Mouse (Mus musculus): ENCODE measurements around the gene Zc3hc1. TPM values are rescaled to one million over a fixed set of nuclear protein-coding genes. Genes with fewer than 3 reads are reported as not detected.

The Zc3hc1 gene
- polyA plus RNA-seq, 1 experiment from 2014 or later, result 14.4 TPM

DNA sequence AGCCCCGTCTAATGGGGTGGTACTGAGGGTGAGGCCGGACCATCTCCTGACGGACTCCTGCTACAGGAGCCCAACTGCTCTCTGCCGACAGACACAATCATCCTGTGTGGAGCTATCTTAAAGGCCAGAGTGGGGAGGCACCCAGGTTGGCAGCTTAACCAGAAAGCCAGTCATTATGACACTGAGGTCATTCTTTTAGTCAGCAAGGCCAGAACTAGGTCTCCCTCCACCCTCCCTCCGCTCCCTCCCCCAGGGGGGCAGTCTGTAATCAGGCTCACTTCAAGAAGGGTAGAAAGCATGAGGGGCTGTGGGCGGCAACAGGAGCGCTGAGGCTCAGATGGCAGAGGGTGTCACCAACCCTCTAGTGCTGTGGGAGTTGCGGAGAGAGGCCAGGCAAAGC lies 37.2 kb downstream of the Zc3hc1 start:
- Histone ChIP-seq H3K27ac (ENCODE audit: low read depth) (no peak overlapping the region), H3K9me3 (ENCODE audit: low read length) (no peaks in the 10 kb centered on the region), H3K4me1 (ENCODE audit: insufficient read depth) (peaks cover 8% of the 10 kb centered on the region; the same call in 1 of the 2 replicates), H3K4me3 (ENCODE audit: low read depth, low read length) (no peak overlapping the region), H3K36me3 (replicated peaks; ENCODE audit: insufficient read depth, low read length) (no peaks in the 10 kb centered on the region), H3K4me2 (ENCODE audit: low read depth, low read length) (no peak overlapping the region), H3K9ac (replicated peaks) (no peak overlapping the region), H3K27me3 (ENCODE audit: insufficient read depth, low read length) (no peaks in the 10 kb centered on the region)
- 73% methylated on average over 8 of the region's 8 CpGs for WGBS (ENCODE audit: insufficient replicate concordance)
- ATAC-seq (no peak), DNase-seq (no peak)
- no peak for TF ChIP-seq EP300 (IDR thresholded peaks at IDR 0.05; ENCODE audit: low read depth)
- no peak for TF ChIP-seq CTCF (IDR thresholded peaks at IDR 0.05; ENCODE audit: low read depth)

DNA sequence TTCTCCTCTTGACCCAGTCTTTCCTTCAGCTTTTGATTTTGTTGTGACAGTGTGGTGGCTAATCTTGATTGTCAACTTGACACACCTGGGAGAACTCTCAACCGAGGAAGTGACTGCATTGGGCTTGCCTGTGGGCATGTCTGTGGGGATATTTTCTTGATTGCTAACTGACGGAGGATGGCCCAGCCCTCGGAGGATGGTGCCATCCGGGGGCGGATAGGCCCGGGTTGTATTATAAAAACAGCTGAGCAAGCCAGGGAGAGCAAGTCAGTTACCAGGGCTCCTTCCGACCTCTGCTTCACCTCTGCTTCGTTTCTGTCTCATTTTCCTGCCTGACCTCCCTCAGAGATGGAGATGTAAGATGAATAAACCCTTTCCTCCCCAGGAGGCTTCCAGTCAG lies 38.1 kb downstream of the Zc3hc1 start:
- H3K27ac ChIP-seq (ENCODE audit: low read depth), result no peak overlapping the region
- DNase-seq, result no peak
- no peak overlapping the region for H3K4me2 ChIP-seq (ENCODE audit: low read depth, low read length)
- peaks cover 8% of the 10 kb centered on the region; the same call in 1 of the 2 replicates for H3K4me1 ChIP-seq (ENCODE audit: insufficient read depth)
- no peak for ATAC-seq
- no peaks in the 10 kb centered on the region for H3K36me3 ChIP-seq (replicated peaks; ENCODE audit: insufficient read depth, low read length)
- no peak overlapping the region for H3K4me3 ChIP-seq (ENCODE audit: low read depth, low read length)
- no peaks in the 10 kb centered on the region for H3K9me3 ChIP-seq (ENCODE audit: low read length)
- WGBS (ENCODE audit: insufficient replicate concordance), result 57% methylated on average over 8 of the region's 8 CpGs
- no peaks in the 10 kb centered on the region for H3K27me3 ChIP-seq (ENCODE audit: insufficient read depth, low read length)
- H3K9ac ChIP-seq (replicated peaks), result no peak overlapping the region
- TF ChIP-seq CTCF (IDR thresholded peaks at IDR 0.05; ENCODE audit: low read depth), result no peak
- TF ChIP-seq EP300 (IDR thresholded peaks at IDR 0.05; ENCODE audit: low read depth), result no peak

- WGBS (ENCODE audit: insufficient replicate concordance), result 73% methylated on average over 9 of the region's 9 CpGs
- TF ChIP-seq EP300 (IDR thresholded peaks at IDR 0.05; ENCODE audit: low read depth), result no peak
- no peak for TF ChIP-seq CTCF (IDR thresholded peaks at IDR 0.05; ENCODE audit: low read depth)
- Histone ChIP-seq H3K27ac (ENCODE audit: low read depth) (no peak overlapping the region), H3K4me3 (ENCODE audit: low read depth, low read length) (no peak overlapping the region), H3K9ac (replicated peaks) (no peak overlapping the region), H3K9me3 (ENCODE audit: low read length) (no peaks in the 10 kb centered on the region), H3K4me1 (ENCODE audit: insufficient read depth) (peaks cover 8% of the 10 kb centered on the region; the same call in 1 of the 2 replicates), H3K36me3 (replicated peaks; ENCODE audit: insufficient read depth, low read length) (no peaks in the 10 kb centered on the region), H3K27me3 (ENCODE audit: insufficient read depth, low read length) (no peaks in the 10 kb centered on the region), H3K4me2 (ENCODE audit: low read depth, low read length) (no peak overlapping the region)
- ATAC-seq (no peak), DNase-seq (no peak)
Measured at GRCm38 (mm10) chr6:30351290-30351689, 39.5 kb downstream of the Zc3hc1 start.

GRCm38 (mm10) chr6:30347288-30347801 lies 43.5 kb downstream of the Zc3hc1 start:
- Histone ChIP-seq H3K9me3 (ENCODE audit: low read length) (no peaks in the 10 kb centered on the region), H3K4me1 (ENCODE audit: insufficient read depth) (no peaks in the 10 kb centered on the region), H3K4me2 (ENCODE audit: low read depth, low read length) (no peak overlapping the region), H3K36me3 (replicated peaks; ENCODE audit: insufficient read depth, low read length) (no peaks in the 10 kb centered on the region), H3K9ac (replicated peaks) (no peak overlapping the region), H3K4me3 (ENCODE audit: low read depth, low read length) (no peak overlapping the region), H3K27me3 (ENCODE audit: insufficient read depth, low read length) (no peaks in the 10 kb centered on the region), H3K27ac (ENCODE audit: low read depth) (no peak overlapping the region)
- WGBS (ENCODE audit: insufficient replicate concordance), result 74% methylated on average over 4 of the region's 4 CpGs
- DNase-seq (no peak), ATAC-seq (no peak)
- TF ChIP-seq CTCF (IDR thresholded peaks at IDR 0.05; ENCODE audit: low read depth), result no peak
- TF ChIP-seq EP300 (IDR thresholded peaks at IDR 0.05; ENCODE audit: low read depth), result no peak

DNA sequence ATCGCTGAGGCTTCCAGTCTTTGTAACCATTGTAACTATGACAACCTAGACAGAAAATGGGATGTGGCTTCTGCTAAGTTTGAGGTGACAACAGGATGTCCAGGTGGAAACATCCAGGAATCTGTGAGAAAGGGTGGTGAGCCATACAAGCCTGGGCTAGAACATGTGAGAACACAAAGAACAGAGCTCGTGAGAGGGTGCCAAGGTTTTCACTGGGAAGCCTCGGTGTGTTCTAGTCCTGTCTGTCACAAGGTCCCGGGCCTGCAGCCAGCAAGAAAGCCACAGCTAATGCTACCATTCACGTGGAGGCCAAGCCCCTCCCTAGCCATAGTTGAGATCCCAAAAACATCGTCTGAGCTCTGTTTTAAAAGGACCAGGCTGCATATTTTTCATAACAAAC lies 44.1 kb downstream of the Zc3hc1 start:
- H3K4me3 ChIP-seq (ENCODE audit: low read depth, low read length), result no peak overlapping the region
- H3K27me3 ChIP-seq (ENCODE audit: insufficient read depth, low read length), result no peaks in the 10 kb centered on the region
- DNase-seq, result no peak
- ATAC-seq, result no peak
- no peak overlapping the region for H3K27ac ChIP-seq (ENCODE audit: low read depth)
- no peaks in the 10 kb centered on the region for H3K4me1 ChIP-seq (ENCODE audit: insufficient read depth)
- WGBS (ENCODE audit: insufficient replicate concordance), result 74% methylated on average over 6 of the region's 6 CpGs
- no peak overlapping the region for H3K9ac ChIP-seq (replicated peaks)
- TF ChIP-seq CTCF (IDR thresholded peaks at IDR 0.05; ENCODE audit: low read depth), result no peak
- TF ChIP-seq EP300 (IDR thresholded peaks at IDR 0.05; ENCODE audit: low read depth), result no peak
- no peaks in the 10 kb centered on the region for H3K9me3 ChIP-seq (ENCODE audit: low read length)
- no peaks in the 10 kb centered on the region for H3K36me3 ChIP-seq (replicated peaks; ENCODE audit: insufficient read depth, low read length)
- H3K4me2 ChIP-seq (ENCODE audit: low read depth, low read length), result no peak overlapping the region

GRCm38 (mm10) chr6:30344032-30344431 lies 46.8 kb downstream of the Zc3hc1 start:
- WGBS (ENCODE audit: insufficient replicate concordance), result 67% methylated on average over 6 of the region's 6 CpGs
- TF ChIP-seq CTCF (IDR thresholded peaks at IDR 0.05; ENCODE audit: low read depth) (no peak), EP300 (IDR thresholded peaks at IDR 0.05; ENCODE audit: low read depth) (no peak)

More at GRCm38 (mm10) chr6:30344032-30344431, 46.8 kb downstream of the Zc3hc1 start:
- DNase-seq, result no peak
- no peaks in the 10 kb centered on the region for H3K4me1 ChIP-seq (ENCODE audit: insufficient read depth)
- no peaks in the 10 kb centered on the region for H3K36me3 ChIP-seq (replicated peaks; ENCODE audit: insufficient read depth, low read length)
- H3K4me3 ChIP-seq (ENCODE audit: low read depth, low read length), result no peak overlapping the region
- no peaks in the 10 kb centered on the region for H3K9me3 ChIP-seq (ENCODE audit: low read length)
- H3K9ac ChIP-seq (replicated peaks), result no peak overlapping the region
- H3K27ac ChIP-seq (ENCODE audit: low read depth), result no peak overlapping the region
- ATAC-seq, result no peak
- H3K27me3 ChIP-seq (ENCODE audit: insufficient read depth, low read length), result no peaks in the 10 kb centered on the region
- no peak overlapping the region for H3K4me2 ChIP-seq (ENCODE audit: low read depth, low read length)

Measured in liver, postnatal 0 days (tissue).